Mouse (Mus musculus): ENCODE measurements around the gene Pgm3. TPM values are rescaled to one million over a fixed set of nuclear protein-coding genes. Genes with fewer than 3 reads are reported as not detected.

Gene Pgm3
- 16.6 and 20.3 TPM in 2 replicates for polyA plus RNA-seq (2014; fragmentation: Nextera tagmentation; extraction: Ambion mirVana)

DNA sequence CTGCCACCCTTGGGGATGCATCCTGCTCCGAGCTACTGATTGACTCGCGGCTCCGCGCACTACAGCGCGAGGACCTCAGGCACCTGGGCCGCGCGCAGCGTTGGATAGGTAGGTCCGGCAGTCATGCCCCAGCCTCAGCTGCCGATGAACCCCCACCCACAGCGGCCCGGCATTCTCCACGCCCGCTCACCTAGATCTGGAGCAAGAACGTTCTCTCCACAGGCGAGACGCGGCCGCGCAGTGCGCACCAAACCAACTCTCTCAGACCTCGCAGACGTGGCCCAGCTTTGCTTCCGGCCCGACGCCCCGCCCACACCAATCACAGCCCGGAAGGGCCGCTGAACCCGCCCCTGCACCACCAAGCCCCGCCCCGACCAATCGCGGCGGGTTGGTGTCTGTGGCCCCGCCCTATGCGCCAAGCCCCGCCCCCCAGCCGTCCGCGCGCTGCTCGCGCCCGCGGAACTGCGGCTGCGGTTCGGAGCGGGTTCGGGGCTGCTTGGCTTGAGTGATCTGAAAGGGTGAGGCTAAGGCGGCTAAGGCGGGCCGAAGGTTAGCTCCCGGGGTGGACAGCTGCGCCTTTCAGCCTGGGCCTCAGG lies at the start of gene Pgm3, which contains the start of gene Rwdd2a:
TSS of gene Pgm3 (minus strand) at position 303 of the 596 bp plus-strand sequence.
TSS of gene Rwdd2a (plus strand) at position 452 of the 596 bp plus-strand sequence.
- Histone ChIP-seq H3K36me3 (ENCODE audit: control insufficient read depth, insufficient read depth, low read length) (peaks cover 28% of the 10 kb centered on the region), H3K4me3 (ENCODE audit: control insufficient read depth in 1 of 2, insufficient read depth in 1 of 2, low read depth in 1 of 2, low read length in 2 of 2) (peak within 1 kb of the TSS; percentile 86 to 87), H3K4me1 (ENCODE audit: control insufficient read depth in 2 of 2, insufficient read depth in 2 of 2, low read length in 2 of 2) (peaks cover 8 to 12% of the 10 kb centered on the region in 2 experiments), H3K9me3 (ENCODE audit: control insufficient read depth, low read length) (no peaks in the 10 kb centered on the region), H3K9ac (ENCODE audit: low read length) (peak within 1 kb of the TSS; percentile 85), H3K27ac (replicated peaks in 1 of 2; ENCODE audit: control insufficient read depth in 1 of 2, insufficient read depth in 1 of 2, low read depth in 2 of 2, low read length in 2 of 2) (peak within 1 kb of the TSS; percentile 58 to 76; a peak in 3 of 4 replicates), H3K27me3 (ENCODE audit: control insufficient read depth, insufficient read depth, low read length) (no peaks in the 10 kb centered on the region), H3K4me2 (ENCODE audit: low read length) (peak within 1 kb of the TSS; percentile 99)
- WGBS = under 1% methylated on average over 59 of the region's 59 CpGs
- peak; percentile 97 for ATAC-seq (ENCODE audit: insufficient number of reproducible peaks, insufficient read depth, low FRiP score, low read depth)

DNA sequence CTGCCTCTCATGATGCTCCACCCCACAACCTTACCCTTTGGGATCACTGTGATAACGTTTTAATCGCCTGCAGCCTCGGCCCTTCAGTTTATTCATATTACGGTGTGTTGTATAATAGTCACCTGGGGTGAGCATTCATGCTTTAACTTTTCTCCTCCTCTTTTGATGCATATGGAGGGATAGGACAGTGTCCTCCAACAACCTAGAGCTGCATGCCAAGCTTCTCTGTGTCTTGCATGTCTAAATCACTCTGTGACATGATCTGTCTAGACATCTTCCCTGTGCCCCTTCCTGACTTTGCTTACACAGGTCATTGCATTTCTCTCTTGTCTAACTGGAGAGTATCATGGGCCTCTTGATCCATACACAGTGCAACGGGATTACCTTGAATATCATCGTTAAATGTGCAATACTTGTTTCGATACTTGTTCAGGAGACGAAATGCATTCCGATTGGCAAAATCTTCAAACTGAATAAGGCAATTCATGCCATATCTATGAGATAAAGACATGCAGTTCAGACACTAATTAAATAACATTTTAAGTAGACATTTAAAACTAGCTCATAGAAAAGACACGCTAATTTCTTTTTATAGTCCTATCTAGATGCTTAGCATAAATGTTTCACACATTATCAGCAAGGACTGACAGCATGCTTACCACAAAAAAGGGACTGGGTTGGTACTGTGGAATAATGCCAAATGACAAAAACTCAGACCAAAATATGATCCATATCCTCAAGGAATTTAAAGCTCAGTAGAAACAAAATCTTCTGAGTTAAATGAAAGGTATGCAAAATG lies 47.9 kb upstream of the Pgm3 start:
- H3K36me3 ChIP-seq (ENCODE audit: control insufficient read depth, insufficient read depth, low read length) = 0 out of 2 replicates have a peak, but pooled peaks cover 3% of the 10 kb centered on the region
- no peak overlapping the region for H3K9ac ChIP-seq (ENCODE audit: low read length)
- H3K27me3 ChIP-seq (ENCODE audit: control insufficient read depth, insufficient read depth, low read length) = no peaks in the 10 kb centered on the region
- H3K4me1 ChIP-seq (ENCODE audit: control insufficient read depth in 2 of 2, insufficient read depth in 2 of 2, low read length in 2 of 2) = peaks cover 2 to 19% of the 10 kb centered on the region in 2 experiments; a peak in 3 of 4 replicates
- H3K4me2 ChIP-seq (ENCODE audit: low read length) = no peak overlapping the region
- ATAC-seq (ENCODE audit: insufficient number of reproducible peaks, insufficient read depth, low FRiP score, low read depth) = no peak
- no peaks in the 10 kb centered on the region for H3K9me3 ChIP-seq (ENCODE audit: control insufficient read depth, low read length)
- H3K27ac ChIP-seq (replicated peaks in 1 of 2; ENCODE audit: control insufficient read depth in 1 of 2, insufficient read depth in 1 of 2, low read depth in 2 of 2, low read length in 2 of 2) = no peak overlapping the region
- 66% methylated on average over 10 of the region's 10 CpGs for WGBS
- no peak overlapping the region for H3K4me3 ChIP-seq (ENCODE audit: control insufficient read depth in 1 of 2, insufficient read depth in 1 of 2, low read depth in 1 of 2, low read length in 2 of 2)

DNA sequence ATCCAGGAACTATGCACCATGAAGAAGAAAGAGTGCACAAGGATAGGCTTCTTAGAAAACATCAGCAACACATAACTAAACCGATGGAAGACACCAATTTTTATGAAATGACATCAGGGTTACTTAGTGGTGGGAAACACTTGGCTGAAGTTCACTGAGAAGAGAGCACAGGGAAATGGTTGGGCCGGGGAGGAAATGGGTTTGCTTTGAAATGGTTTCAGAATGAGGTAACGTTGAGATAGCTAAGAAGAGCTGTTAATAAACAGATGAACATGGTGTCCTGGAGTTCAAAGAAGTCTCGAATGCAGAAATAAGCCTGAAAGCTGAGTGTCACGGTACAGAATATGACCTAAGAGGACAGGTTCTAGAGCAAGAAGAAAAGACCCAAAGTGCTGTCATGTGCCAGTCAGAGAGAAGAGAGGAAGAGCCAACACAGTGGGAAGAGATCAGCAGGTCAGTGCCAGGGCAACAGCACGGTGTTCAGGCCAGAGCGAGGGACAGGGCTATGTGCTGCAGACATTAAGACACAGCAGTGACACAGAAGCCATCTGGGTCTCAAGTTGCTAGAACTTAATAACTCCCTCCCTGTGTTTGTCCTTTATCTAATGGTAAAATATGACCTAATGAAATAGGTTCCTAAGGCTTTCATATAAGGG lies 46.3 kb upstream of the Pgm3 start:
- peaks cover 2 to 19% of the 10 kb centered on the region in 2 experiments; a peak in 3 of 4 replicates for H3K4me1 ChIP-seq (ENCODE audit: control insufficient read depth in 2 of 2, insufficient read depth in 2 of 2, low read length in 2 of 2)
- H3K27me3 ChIP-seq (ENCODE audit: control insufficient read depth, insufficient read depth, low read length) = no peaks in the 10 kb centered on the region
- H3K9ac ChIP-seq (ENCODE audit: low read length) = no peak overlapping the region
- 0 out of 2 replicates have a peak, but pooled peaks cover 3% of the 10 kb centered on the region for H3K36me3 ChIP-seq (ENCODE audit: control insufficient read depth, insufficient read depth, low read length)
- no peaks in the 10 kb centered on the region for H3K9me3 ChIP-seq (ENCODE audit: control insufficient read depth, low read length)
- H3K4me3 ChIP-seq (ENCODE audit: control insufficient read depth in 1 of 2, insufficient read depth in 1 of 2, low read depth in 1 of 2, low read length in 2 of 2) = no peak overlapping the region
- peak overlapping the region; percentile 40 to 53; a peak in 2 of 4 replicates for H3K27ac ChIP-seq (replicated peaks in 1 of 2; ENCODE audit: control insufficient read depth in 1 of 2, insufficient read depth in 1 of 2, low read depth in 2 of 2, low read length in 2 of 2)
- no peak overlapping the region for H3K4me2 ChIP-seq (ENCODE audit: low read length)
- no peak for ATAC-seq (ENCODE audit: insufficient number of reproducible peaks, insufficient read depth, low FRiP score, low read depth)
- WGBS = 58% methylated on average over 7 of the region's 7 CpGs

DNA sequence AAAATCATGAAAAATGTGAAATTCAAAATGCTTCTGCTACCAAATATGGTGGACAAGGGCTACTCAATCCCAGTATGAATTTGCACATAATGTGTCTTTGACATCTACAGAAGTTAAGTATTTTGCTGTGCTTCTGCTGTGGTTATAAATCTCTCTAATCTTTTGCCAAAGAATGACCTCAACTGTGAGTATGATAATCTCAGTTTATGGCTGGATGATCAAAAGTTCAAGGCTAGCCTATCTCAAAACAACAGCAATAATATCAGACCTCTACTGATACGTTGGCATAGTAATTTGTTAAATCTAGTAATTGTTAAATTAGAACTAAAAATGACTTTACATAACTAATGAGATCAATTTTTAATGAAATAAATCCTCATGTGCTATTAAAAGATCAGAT lies 44.1 kb upstream of the Pgm3 start:
- H3K4me2 ChIP-seq (ENCODE audit: low read length) = no peak overlapping the region
- peaks cover 2 to 19% of the 10 kb centered on the region in 2 experiments; a peak in 3 of 4 replicates for H3K4me1 ChIP-seq (ENCODE audit: control insufficient read depth in 2 of 2, insufficient read depth in 2 of 2, low read length in 2 of 2)
- no peak for ATAC-seq (ENCODE audit: insufficient number of reproducible peaks, insufficient read depth, low FRiP score, low read depth)
- H3K36me3 ChIP-seq (ENCODE audit: control insufficient read depth, insufficient read depth, low read length) = peaks cover 12% of the 10 kb centered on the region
- H3K9ac ChIP-seq (ENCODE audit: low read length) = no peak overlapping the region
- no peaks in the 10 kb centered on the region for H3K9me3 ChIP-seq (ENCODE audit: control insufficient read depth, low read length)
- H3K27ac ChIP-seq (replicated peaks in 1 of 2; ENCODE audit: control insufficient read depth in 1 of 2, insufficient read depth in 1 of 2, low read depth in 2 of 2, low read length in 2 of 2) = no peak overlapping the region
- WGBS = 90% methylated on average over 1 of the region's 1 CpGs
- H3K27me3 ChIP-seq (ENCODE audit: control insufficient read depth, insufficient read depth, low read length) = no peaks in the 10 kb centered on the region
- H3K4me3 ChIP-seq (ENCODE audit: control insufficient read depth in 1 of 2, insufficient read depth in 1 of 2, low read depth in 1 of 2, low read length in 2 of 2) = no peak overlapping the region

DNA sequence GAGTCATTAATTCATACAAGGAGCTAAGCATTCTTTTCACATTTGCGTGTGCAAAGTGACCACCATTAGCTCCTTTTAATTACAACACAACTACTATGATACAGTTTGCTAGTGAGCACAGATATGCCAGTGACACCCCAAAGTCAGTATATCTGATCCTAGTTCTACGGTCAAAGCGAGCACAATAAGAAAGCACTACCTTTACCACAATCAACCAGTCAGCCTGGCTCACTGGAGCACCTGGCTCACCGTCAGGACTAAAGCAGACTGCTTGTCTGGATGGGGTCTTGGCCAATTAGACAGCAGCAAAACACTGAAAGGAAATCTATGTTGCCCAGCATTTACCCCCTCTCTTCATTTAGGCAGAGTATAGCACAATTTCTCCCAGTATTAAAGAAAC lies 40.4 kb upstream of the Pgm3 start:
- H3K27ac ChIP-seq (replicated peaks in 1 of 2; ENCODE audit: control insufficient read depth in 1 of 2, insufficient read depth in 1 of 2, low read depth in 2 of 2, low read length in 2 of 2) = no peak overlapping the region
- peaks cover 11% of the 10 kb centered on the region for H3K36me3 ChIP-seq (ENCODE audit: control insufficient read depth, insufficient read depth, low read length)
- H3K4me3 ChIP-seq (ENCODE audit: control insufficient read depth in 1 of 2, insufficient read depth in 1 of 2, low read depth in 1 of 2, low read length in 2 of 2) = no peak overlapping the region
- peaks cover 0 to 2% of the 10 kb centered on the region in 2 experiments; a peak in 2 of 4 replicates for H3K4me1 ChIP-seq (ENCODE audit: control insufficient read depth in 2 of 2, insufficient read depth in 2 of 2, low read length in 2 of 2)
- 91% methylated on average over 4 of the region's 4 CpGs for WGBS
- H3K9me3 ChIP-seq (ENCODE audit: control insufficient read depth, low read length) = no peaks in the 10 kb centered on the region
- no peaks in the 10 kb centered on the region for H3K27me3 ChIP-seq (ENCODE audit: control insufficient read depth, insufficient read depth, low read length)
- ATAC-seq (ENCODE audit: insufficient number of reproducible peaks, insufficient read depth, low FRiP score, low read depth) = no peak
- no peak overlapping the region for H3K9ac ChIP-seq (ENCODE audit: low read length)
- H3K4me2 ChIP-seq (ENCODE audit: low read length) = no peak overlapping the region

DNA sequence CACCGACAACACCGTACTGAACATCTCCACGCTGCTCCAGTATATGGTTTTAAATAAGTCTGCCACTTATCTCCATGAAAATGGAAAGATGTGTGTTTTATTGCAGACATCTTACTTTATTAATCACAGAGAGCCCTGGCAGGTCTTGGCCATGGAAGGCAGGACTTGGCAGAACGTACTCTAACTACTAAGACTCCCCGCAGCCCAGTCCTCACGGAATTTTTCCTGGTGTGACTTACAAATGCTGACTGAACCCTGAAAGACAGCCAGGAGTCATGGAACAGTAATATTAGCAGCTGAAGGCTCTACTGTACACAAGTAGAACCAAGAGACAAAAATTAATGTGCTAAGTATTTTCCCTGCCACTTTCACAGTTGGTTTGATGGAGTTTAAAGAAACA lies 34.1 kb upstream of the Pgm3 start:
- H3K9me3 ChIP-seq (ENCODE audit: control insufficient read depth, low read length) = no peaks in the 10 kb centered on the region
- H3K27ac ChIP-seq (replicated peaks in 1 of 2; ENCODE audit: control insufficient read depth in 1 of 2, insufficient read depth in 1 of 2, low read depth in 2 of 2, low read length in 2 of 2) = peak overlapping the region in 1 of 2 experiments; percentile 3; a peak in 1 of 4 replicates
- peaks cover 0 to 2% of the 10 kb centered on the region in 2 experiments; a peak in 2 of 4 replicates for H3K4me1 ChIP-seq (ENCODE audit: control insufficient read depth in 2 of 2, insufficient read depth in 2 of 2, low read length in 2 of 2)
- no peak for ATAC-seq (ENCODE audit: insufficient number of reproducible peaks, insufficient read depth, low FRiP score, low read depth)
- H3K4me2 ChIP-seq (ENCODE audit: low read length) = no peak overlapping the region
- no peaks in the 10 kb centered on the region for H3K27me3 ChIP-seq (ENCODE audit: control insufficient read depth, insufficient read depth, low read length)
- 82% methylated on average over 6 of the region's 6 CpGs for WGBS
- no peak overlapping the region for H3K4me3 ChIP-seq (ENCODE audit: control insufficient read depth in 1 of 2, insufficient read depth in 1 of 2, low read depth in 1 of 2, low read length in 2 of 2)
- H3K9ac ChIP-seq (ENCODE audit: low read length) = no peak overlapping the region
- H3K36me3 ChIP-seq (ENCODE audit: control insufficient read depth, insufficient read depth, low read length) = peaks cover 2% of the 10 kb centered on the region

DNA sequence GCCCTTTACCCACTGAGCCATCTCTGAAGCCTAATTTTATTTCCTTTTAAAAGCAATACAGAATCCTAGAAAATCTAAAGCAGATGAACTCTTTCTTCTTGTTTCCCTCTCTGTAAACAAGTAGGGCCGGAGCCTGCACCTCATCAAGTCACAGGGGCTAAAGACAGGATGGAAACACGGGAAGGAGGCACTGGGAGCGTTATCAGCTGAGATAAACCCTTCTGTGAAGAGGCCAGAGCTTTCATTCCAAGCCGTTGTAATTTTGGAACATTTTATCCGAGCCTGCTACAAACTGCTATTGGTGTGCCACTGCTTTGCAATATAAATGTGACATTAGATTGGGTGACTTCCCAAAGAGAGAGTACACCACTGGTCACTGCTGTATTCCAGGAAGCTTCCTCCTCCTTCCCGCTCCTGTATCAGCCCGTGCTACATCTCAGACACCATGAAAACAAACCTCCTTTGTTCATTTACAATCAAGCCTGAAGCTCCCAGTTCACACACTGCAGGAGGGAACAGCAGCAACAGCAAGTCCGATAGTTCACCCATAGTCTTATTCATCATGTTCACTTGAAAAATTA lies 28.2 kb upstream of the Pgm3 start:
- Histone ChIP-seq H3K4me2 (ENCODE audit: low read length) (peak overlapping the region; percentile 40), H3K36me3 (ENCODE audit: control insufficient read depth, insufficient read depth, low read length) (0 out of 2 replicates have a peak, but pooled peaks cover 5% of the 10 kb centered on the region), H3K9ac (ENCODE audit: low read length) (peak overlapping the region; percentile 39; the same call in 1 of the 2 replicates), H3K4me3 (ENCODE audit: control insufficient read depth in 1 of 2, insufficient read depth in 1 of 2, low read depth in 1 of 2, low read length in 2 of 2) (no peak overlapping the region), H3K27ac (replicated peaks in 1 of 2; ENCODE audit: control insufficient read depth in 1 of 2, insufficient read depth in 1 of 2, low read depth in 2 of 2, low read length in 2 of 2) (peak overlapping the region; percentile 76 to 77), H3K4me1 (ENCODE audit: control insufficient read depth in 2 of 2, insufficient read depth in 2 of 2, low read length in 2 of 2) (peaks cover 6 to 20% of the 10 kb centered on the region in 2 experiments; a peak in 2 of 4 replicates), H3K27me3 (ENCODE audit: control insufficient read depth, insufficient read depth, low read length) (no peaks in the 10 kb centered on the region), H3K9me3 (ENCODE audit: control insufficient read depth, low read length) (no peaks in the 10 kb centered on the region)
- 10% methylated on average over 8 of the region's 8 CpGs for WGBS
- peak; percentile 75 for ATAC-seq (ENCODE audit: insufficient number of reproducible peaks, insufficient read depth, low FRiP score, low read depth)
